ENCODE assay signal across 19 mouse cellular contexts in the genomic region with DNA sequence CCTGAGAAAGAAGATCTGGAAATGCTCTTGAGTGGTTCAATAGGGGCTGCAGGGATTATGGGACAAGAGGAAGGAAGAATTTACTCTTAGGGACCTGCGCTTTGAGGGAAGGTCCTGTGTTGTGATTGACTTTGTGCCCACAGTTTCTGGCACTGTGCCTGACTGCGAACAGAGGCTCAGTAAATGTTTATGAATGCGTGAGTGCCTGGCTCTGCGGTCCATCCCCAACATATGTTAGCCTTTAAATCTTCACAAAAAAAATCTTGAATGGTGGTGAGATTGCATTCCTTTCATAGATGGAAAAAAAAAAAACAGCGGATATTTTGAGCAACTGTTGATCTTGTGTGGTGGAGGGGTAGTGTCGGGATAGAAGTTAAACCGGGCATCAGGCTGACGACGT. TPM values are rescaled to one million over a fixed set of nuclear protein-coding genes. Genes with fewer than 3 reads are reported as not detected.
DNase-seq lines count a peak whose midpoint lies in the region; ATAC-seq and TF ChIP-seq lines count a peak whose summit lies in the region.
"Had no signal": no experiment of that assay in that cellular context is flagged by ENCODE, and none has a peak within 500 bp of the region (broad histone marks: within the 10 kb centered on the region; RNA-seq: fewer than 3 reads in every experiment).

No protein-coding gene starts in this region.

- DNase-seq in cerebellum, postnatal 14 days: peak; percentile 26 to 44
- peak; percentile 45 for DNase-seq in hindbrain, postnatal 0 days (ENCODE audit: low spot score)
- DNase-seq in lung, embryonic 14.5 days: peak; percentile 79
- DNase-seq in lung, adult 2 months: no peak
- DNase-seq in brain, embryonic 14.5 days (ENCODE audit: low read depth): peak; percentile 56
- DNase-seq in urinary bladder, postnatal 10 days (ENCODE audit: low spot score): no peak
- DNase-seq: gastrocnemius, adult 2 months; heart, postnatal 14 days; liver; lung, adult 18-20 months; right cerebral cortex, postnatal 25 days had no signal

- H3K36me3 ChIP-seq in hindbrain, postnatal 0 days (ENCODE audit: insufficient read depth, low read length): no peaks in the 10 kb centered on the region
- no peaks in the 10 kb centered on the region for H3K36me3 ChIP-seq in hindbrain, embryonic 12.5 days
- no peaks in the 10 kb centered on the region for H3K36me3 ChIP-seq in lung, embryonic 14.5 days (ENCODE audit: insufficient read depth)
- H3K36me3 ChIP-seq: neural tube, embryonic 15.5 days had no signal

- no peaks in the 10 kb centered on the region; the same call in 1 of the 2 replicates for H3K4me1 ChIP-seq in hindbrain, postnatal 0 days (ENCODE audit: insufficient read depth, low read length)
- peaks cover 23% of the 10 kb centered on the region for H3K4me1 ChIP-seq in hindbrain, embryonic 12.5 days
- peaks cover 15% of the 10 kb centered on the region for H3K4me1 ChIP-seq in lung, embryonic 14.5 days (ENCODE audit: insufficient read depth)
- no peaks in the 10 kb centered on the region for H3K4me1 ChIP-seq in lung, adult 2 months (ENCODE audit: control insufficient read depth, insufficient read depth, low read length)

- TF ChIP-seq POLR2A in lung, adult 2 months (IDR thresholded peaks at IDR 0.05; ENCODE audit: borderline replicate concordance, extremely low read depth, low read depth, low read length): no peak
- no peak for TF ChIP-seq POLR2A in brain, embryonic 14.5 days (IDR thresholded peaks at IDR 0.05; ENCODE audit: borderline replicate concordance, extremely low read depth, insufficient read depth, insufficient read length, poor library complexity, severe bottlenecking)

- 34% methylated on average over 9 of the region's 9 CpGs for WGBS in hindbrain, postnatal 0 days
- WGBS in hindbrain, embryonic 12.5 days: 63% methylated on average over 9 of the region's 9 CpGs
- WGBS in lung, embryonic 14.5 days: 18% methylated on average over 9 of the region's 9 CpGs
- 37% methylated on average over 9 of the region's 9 CpGs for WGBS in lung, adult 2 months

- H3K9me3 ChIP-seq in hindbrain, postnatal 0 days (ENCODE audit: low read length): no peaks in the 10 kb centered on the region
- no peaks in the 10 kb centered on the region for H3K9me3 ChIP-seq in hindbrain, embryonic 12.5 days (replicated peaks)
- H3K9me3 ChIP-seq in lung, embryonic 14.5 days (ENCODE audit: low read depth, low read length): no peaks in the 10 kb centered on the region
- H3K9me3 ChIP-seq: neural tube, embryonic 15.5 days had no signal

- no peak overlapping the region; the same call in 1 of the 2 replicates for H3K4me2 ChIP-seq in hindbrain, postnatal 0 days (ENCODE audit: low read depth, low read length)
- H3K4me2 ChIP-seq in hindbrain, embryonic 12.5 days (replicated peaks): no peak overlapping the region
- no peak overlapping the region for H3K4me2 ChIP-seq in lung, embryonic 14.5 days
- H3K4me2 ChIP-seq: neural tube, embryonic 15.5 days had no signal

- H3K27me3 ChIP-seq in hindbrain, postnatal 0 days (ENCODE audit: insufficient read depth, low read length): no peaks in the 10 kb centered on the region
- H3K27me3 ChIP-seq in hindbrain, embryonic 12.5 days: no peaks in the 10 kb centered on the region
- H3K27me3 ChIP-seq in lung, embryonic 14.5 days (ENCODE audit: insufficient read depth, low read length): no peaks in the 10 kb centered on the region
- H3K27me3 ChIP-seq: neural tube, embryonic 15.5 days had no signal

- no peak overlapping the region for H3K9ac ChIP-seq in hindbrain, postnatal 0 days (replicated peaks; ENCODE audit: low read length)
- H3K9ac ChIP-seq in hindbrain, embryonic 12.5 days: no peak overlapping the region
- no peak overlapping the region for H3K9ac ChIP-seq in lung, embryonic 14.5 days
- H3K9ac ChIP-seq: neural tube, embryonic 15.5 days had no signal

- H3K27ac ChIP-seq in hindbrain, postnatal 0 days: no peak overlapping the region
- no peak overlapping the region for H3K27ac ChIP-seq in hindbrain, embryonic 12.5 days
- H3K27ac ChIP-seq in lung, embryonic 14.5 days (ENCODE audit: low read depth): no peak overlapping the region; the same call in 1 of the 2 replicates
- H3K27ac ChIP-seq: left cerebral cortex, adult 2 months; neural tube, embryonic 15.5 days had no signal

- no peak for ATAC-seq in cerebellum, adult (ENCODE audit: insufficient number of reproducible peaks, low FRiP score, low TSS enrichment)
- no peak for ATAC-seq in hindbrain, postnatal 0 days
- no peak for ATAC-seq in hindbrain, embryonic 12.5 days (ENCODE audit: low FRiP score)
- peak; percentile 44; the same call in 1 of the 2 replicates for ATAC-seq in lung, embryonic 14.5 days (ENCODE audit: insufficient read depth)

- TF ChIP-seq CTCF in hindbrain, postnatal 0 days (IDR thresholded peaks at IDR 0.05; ENCODE audit: low read depth): no peak
- TF ChIP-seq CTCF in lung, embryonic 14.5 days (IDR thresholded peaks at IDR 0.05; ENCODE audit: low read depth): no peak
- TF ChIP-seq CTCF in lung, adult 2 months (IDR thresholded peaks at IDR 0.05; ENCODE audit: insufficient read depth, low read length): no peak
- TF ChIP-seq CTCF in brain, embryonic 14.5 days (IDR thresholded peaks at IDR 0.05; ENCODE audit: borderline replicate concordance, extremely low read depth, insufficient read depth, insufficient read length): no peak

- no peak overlapping the region for H3K4me3 ChIP-seq in hindbrain, postnatal 0 days (ENCODE audit: low read length)
- no peak overlapping the region for H3K4me3 ChIP-seq in hindbrain, embryonic 12.5 days
- no peak overlapping the region for H3K4me3 ChIP-seq in lung, embryonic 14.5 days (ENCODE audit: low read depth, low read length)
- no peak overlapping the region for H3K4me3 ChIP-seq in lung, adult 2 months (replicated peaks; ENCODE audit: extremely low read depth, low read depth, low read length)
- H3K4me3 ChIP-seq: left cerebral cortex, adult 2 months; myocyte; neural tube, embryonic 15.5 days had no signal

RNA-seq across cellular contexts. Expression of a gene that starts 52.4 kb away (rescaled TPM):
- total RNA-seq in hindbrain, postnatal 0 days (2014; rRNA removed): 41.6 and 51.6 TPM in 2 replicates
- polyA plus RNA-seq in hindbrain, postnatal 0 days (2015; fragmentation: Nextera tagmentation; extraction: Ambion mirVana): 25.7 and 28.0 TPM in 2 replicates
- polyA plus RNA-seq in hindbrain, embryonic 12.5 days (2016; fragmentation: Nextera tagmentation; extraction: Ambion mirVana): 17.4 and 19.3 TPM in 2 replicates
- 0.85 and 1.8 TPM in 2 replicates for polyA plus RNA-seq in lung, embryonic 14.5 days (2014; fragmentation: Nextera tagmentation; extraction: Ambion mirVana)
- polyA plus RNA-seq in lung, adult 2 months (2012; rRNA removed): 0.69 and 1.3 TPM in 2 replicates
- polyA plus RNA-seq in brain, embryonic 14.5 days (2012; rRNA removed): 16.0 and 31.4 TPM in 2 replicates
- total RNA-seq: granulocyte monocyte progenitor cell, adult 5-6 weeks; megakaryocyte-erythroid progenitor cell, adult 5-6 weeks; MEL had no signal

Comparison
In these comparisons a context has a peak if more than half of its experiments do, and no peak if none do; other contexts are left out.
1. DNase-seq: peak in cerebellum, postnatal 14 days (2 of 2), hindbrain, postnatal 0 days (single experiment), lung, embryonic 14.5 days (single experiment) and brain, embryonic 14.5 days (single experiment); none in lung, adult 2 months (single experiment) and urinary bladder, postnatal 10 days (single experiment).